Mouse (Mus musculus) kidney, embryonic 16.5 days (tissue): ENCODE data around the gene Hacl1. TPM values are rescaled to one million over a fixed set of nuclear protein-coding genes. Genes with fewer than 3 reads are reported as not detected.

Source experiments
- ATAC-seq: fragments of 200-750 bp; cut with Nextera tagmentation; 2 replicates; pipeline ENCODE4 v1.8.0; 2017; ENCODE audit warnings: moderate TSS enrichment; ENCODE audit not compliant: low FRiP score, low TSS enrichment
- H3K27ac ChIP-seq: fragments of 300-500 bp; sonication (generic); 2 replicates; pipeline ENCODE4 v1.5.1; 2014; ENCODE audit warnings: low read length
- H3K27me3 ChIP-seq: fragments of 300-500 bp; sonication (generic); 2 replicates; pipeline ENCODE4 v1.6.1; 2014; ENCODE audit warnings: low read length, control low read depth, mixed read lengths; ENCODE audit not compliant: insufficient read depth
- H3K36me3 ChIP-seq: fragments of 300-500 bp; sonication (generic); 2 replicates; pipeline ENCODE4 v1.6.1; 2014; ENCODE audit warnings: low read length, control low read depth, mixed read lengths; ENCODE audit not compliant: insufficient read depth
- H3K4me1 ChIP-seq: fragments of 300-500 bp; sonication (generic); 2 replicates; pipeline ENCODE4 v1.6.1; 2014; ENCODE audit warnings: low read length, control low read depth, mixed read lengths; ENCODE audit not compliant: insufficient read depth
- H3K4me2 ChIP-seq: fragments of 300-500 bp; sonication (generic); replicated peaks from 2 replicates; pipeline ENCODE4 v1.6.1; 2014; ENCODE audit warnings: low read depth, low read length
- H3K4me3 ChIP-seq: fragments of 300-500 bp; sonication (generic); 2 replicates; pipeline ENCODE4 v1.5.1; 2014; ENCODE audit warnings: mild to moderate bottlenecking, low read length
- H3K9ac ChIP-seq: fragments of 300-500 bp; sonication (generic); replicated peaks from 2 replicates; pipeline ENCODE4 v1.6.1; 2014; ENCODE audit warnings: low read length
- H3K9me3 ChIP-seq: fragments of 300-500 bp; sonication (generic); 2 replicates; pipeline ENCODE4 v1.6.1; 2016; ENCODE audit warnings: low read length, control low read depth
- WGBS: fragments of 180-500 bp; shearing (Covaris S2); extraction: QIAGEN DNeasy Blood & Tissue Kit; methylation state at CpG from one replicate; pipeline ENCODE4 v1.1.7; 2014; 5-methylcytosine and 5-hydroxymethylcytosine counted together
- polyA plus RNA-seq: library from polyadenylated mRNA; unstranded; fragments of >200 nt; fragmentation: Nextera tagmentation; extraction: Ambion mirVana; gene quantifications from 2 replicates; pipeline ENCODE4 v1.2.1, GENCODE M21; 2015

The Hacl1 gene
- polyA plus RNA-seq, 1 experiment from 2014 or later, result 39.3 TPM

DNA sequence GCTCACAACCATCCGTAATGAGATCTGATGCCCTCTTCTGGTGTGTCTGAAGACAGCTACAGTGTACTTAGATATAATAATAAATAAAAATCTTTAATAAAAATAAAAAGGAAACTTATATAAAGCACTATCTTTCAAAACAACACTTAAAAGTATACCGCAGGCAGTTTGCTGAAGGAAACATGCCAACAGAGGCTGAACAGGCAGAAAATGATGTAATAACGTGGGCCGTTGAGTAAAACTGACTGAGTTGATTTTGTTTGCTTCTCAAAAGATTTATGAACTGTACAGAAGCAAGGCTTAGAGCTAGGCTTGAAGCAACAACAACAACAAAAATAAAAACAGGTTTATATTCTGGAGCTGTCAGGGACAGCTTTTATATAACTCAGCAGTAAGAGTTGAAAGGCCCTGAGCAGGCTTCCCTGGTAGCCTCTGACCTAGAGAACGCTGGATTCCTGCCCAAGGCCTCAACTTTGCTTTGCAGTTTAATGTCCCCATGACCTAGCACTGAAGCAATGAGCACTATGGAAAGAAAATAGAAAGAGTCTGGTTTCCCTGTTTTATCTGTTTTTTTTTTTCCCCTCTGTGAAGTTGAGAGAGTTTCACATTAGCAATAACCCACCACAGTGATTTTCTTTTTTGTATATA lies 3.2 kb upstream of the Hacl1 start:
- Histone ChIP-seq H3K36me3 (no peaks in the 10 kb centered on the region; the same call in 1 of the 2 replicates), H3K4me3 (no peak overlapping the region), H3K4me1 (peaks cover 11% of the 10 kb centered on the region), H3K27me3 (no peaks in the 10 kb centered on the region), H3K4me2 (no peak overlapping the region), H3K9me3 (no peaks in the 10 kb centered on the region), H3K9ac (no peak overlapping the region), H3K27ac (no peak overlapping the region)
- ATAC-seq, result no peak
- WGBS, result 69% methylated on average over 5 of the region's 5 CpGs

DNA sequence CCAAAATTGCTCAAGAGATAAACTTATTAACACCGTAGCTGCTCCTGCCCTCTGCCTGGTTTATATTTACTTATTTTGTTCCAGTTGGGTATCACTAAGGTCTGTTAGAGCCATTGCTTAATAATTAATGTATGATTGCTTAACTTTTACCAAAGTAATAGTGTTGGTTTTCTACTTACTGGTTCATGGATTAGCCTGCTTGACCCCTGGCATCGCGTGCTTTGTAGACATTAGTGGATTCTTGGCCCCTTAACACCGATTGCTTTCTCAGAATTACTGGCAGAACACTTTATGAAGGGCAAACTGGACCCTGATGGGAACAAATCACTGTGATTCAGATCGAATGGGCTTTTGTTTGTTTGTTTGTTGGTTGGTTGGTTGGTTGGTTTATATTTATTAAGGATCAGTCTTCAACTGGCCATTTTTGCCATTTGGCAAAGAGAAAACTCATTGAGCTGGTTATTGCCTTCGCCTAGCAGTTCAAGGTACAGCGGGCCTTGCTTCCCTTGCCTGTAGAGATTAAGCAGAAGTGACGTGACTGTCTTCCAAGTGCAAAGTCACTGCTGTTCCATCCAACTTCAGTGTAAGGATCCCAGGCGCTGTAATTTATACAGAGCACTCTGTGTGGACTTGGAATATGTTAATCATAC lies 545 bp upstream of the Hacl1 start:
- Histone ChIP-seq H3K9me3 (no peaks in the 10 kb centered on the region), H3K27ac (peak overlapping the region; percentile 94), H3K4me3 (peak overlapping the region; percentile 74), H3K9ac (peak overlapping the region; percentile 67), H3K4me1 (peaks cover 11% of the 10 kb centered on the region), H3K4me2 (peak overlapping the region; percentile 60), H3K36me3 (no peaks in the 10 kb centered on the region; the same call in 1 of the 2 replicates), H3K27me3 (no peaks in the 10 kb centered on the region)
- peak; percentile 21; the same call in 1 of the 2 replicates for ATAC-seq
- 63% methylated on average over 9 of the region's 9 CpGs for WGBS

DNA sequence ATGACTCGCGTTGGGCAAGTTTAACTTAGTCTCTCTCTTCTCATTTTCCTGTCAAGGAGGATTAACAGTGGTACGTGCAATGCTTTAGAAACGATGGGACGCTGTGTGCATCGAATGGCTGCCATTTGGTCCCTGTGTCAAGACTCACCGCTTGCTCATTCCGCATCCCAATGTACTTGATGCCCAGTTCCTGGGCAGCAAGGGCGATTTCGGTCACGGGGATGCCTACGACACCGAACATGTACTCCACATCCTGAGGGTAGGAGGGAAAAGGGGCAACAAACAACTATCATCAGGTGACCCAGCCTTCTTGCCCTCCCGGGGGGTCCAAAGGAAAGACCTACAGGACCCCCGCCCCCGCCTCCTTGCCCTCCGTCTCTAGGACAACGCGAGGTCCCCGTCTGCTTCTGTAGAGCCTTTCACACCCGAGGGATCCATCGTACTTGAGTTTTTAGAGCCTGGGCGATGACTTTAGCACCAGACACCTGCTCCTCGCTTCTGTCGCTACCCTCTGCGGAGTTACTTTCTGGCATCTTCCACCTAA lies 668 bp downstream of the Hacl1 start, which contains the start of gene Gm49387:
Gm49387 (minus strand) TSS at position 533 of the 544 bp plus-strand sequence.
- peaks cover 11% of the 10 kb centered on the region for H3K4me1 ChIP-seq
- no peaks in the 10 kb centered on the region for H3K9me3 ChIP-seq
- H3K27me3 ChIP-seq, result no peaks in the 10 kb centered on the region
- peak within 1 kb of the TSS; percentile 94 for H3K27ac ChIP-seq
- no peaks in the 10 kb centered on the region; the same call in 1 of the 2 replicates for H3K36me3 ChIP-seq
- WGBS, result 2% methylated on average over 26 of the region's 26 CpGs
- peak within 1 kb of the TSS; percentile 60 for H3K4me2 ChIP-seq
- ATAC-seq, result peak; percentile 57
- H3K9ac ChIP-seq, result peak within 1 kb of the TSS; percentile 67
- H3K4me3 ChIP-seq, result peak within 1 kb of the TSS; percentile 74

DNA sequence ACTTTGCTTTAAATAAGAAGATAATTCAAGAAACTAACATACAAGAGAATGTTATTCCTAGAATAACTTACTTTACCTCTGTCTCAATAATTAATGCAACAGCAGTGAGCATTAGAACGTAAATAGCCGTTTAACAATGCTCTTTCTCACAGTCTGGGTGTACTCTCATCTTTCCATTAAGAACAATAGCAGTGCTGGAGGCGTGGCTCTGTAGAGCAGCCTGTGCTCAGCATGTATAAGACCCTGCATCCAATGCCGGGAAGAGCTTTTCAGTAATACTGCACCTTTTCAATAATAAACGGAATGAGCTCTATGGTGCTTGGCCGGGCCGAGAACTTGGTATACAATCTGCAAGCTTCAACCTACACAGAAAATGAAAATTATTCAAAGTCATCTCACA lies 10.4 kb downstream of the Hacl1 start:
- Histone ChIP-seq H3K36me3 (no peaks in the 10 kb centered on the region), H3K4me3 (no peak overlapping the region), H3K9me3 (no peaks in the 10 kb centered on the region), H3K27ac (no peak overlapping the region), H3K4me1 (no peaks in the 10 kb centered on the region), H3K27me3 (no peaks in the 10 kb centered on the region), H3K4me2 (no peak overlapping the region), H3K9ac (no peak overlapping the region)
- ATAC-seq, result no peak
- 79% methylated on average over 7 of the region's 7 CpGs for WGBS

DNA sequence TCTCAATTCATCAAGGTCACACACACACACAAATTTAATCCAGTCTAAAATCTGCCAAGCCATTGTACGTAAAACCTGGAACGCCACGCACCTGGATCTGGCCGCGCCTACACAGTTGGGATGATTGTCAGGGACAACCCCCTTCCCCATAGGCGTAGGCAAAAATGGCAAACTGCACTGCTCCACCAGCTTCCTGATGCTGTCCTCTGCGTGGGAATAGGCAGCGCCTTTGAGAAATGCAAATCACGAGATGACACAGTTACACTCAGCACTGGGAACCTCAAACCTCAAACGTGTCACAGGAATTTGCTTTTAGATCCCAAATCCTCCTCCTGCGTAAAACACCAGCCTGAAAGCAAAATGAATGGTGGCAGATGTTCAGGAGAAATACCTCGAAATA lies 18.3 kb downstream of the Hacl1 start:
- Histone ChIP-seq H3K36me3 (no peaks in the 10 kb centered on the region), H3K27me3 (no peaks in the 10 kb centered on the region), H3K27ac (no peak overlapping the region), H3K4me3 (no peak overlapping the region), H3K4me2 (no peak overlapping the region), H3K9me3 (no peaks in the 10 kb centered on the region), H3K4me1 (no peaks in the 10 kb centered on the region), H3K9ac (no peak overlapping the region)
- ATAC-seq, result no peak
- WGBS, result 83% methylated on average over 12 of the region's 12 CpGs

- no peaks in the 10 kb centered on the region for H3K36me3 ChIP-seq
- 77% methylated on average over 9 of the region's 9 CpGs for WGBS
- no peak overlapping the region for H3K9ac ChIP-seq
- H3K4me2 ChIP-seq, result no peak overlapping the region
- ATAC-seq, result no peak
- no peak overlapping the region for H3K4me3 ChIP-seq
- H3K27ac ChIP-seq, result no peak overlapping the region
- no peaks in the 10 kb centered on the region for H3K4me1 ChIP-seq
- H3K9me3 ChIP-seq, result no peaks in the 10 kb centered on the region
- no peaks in the 10 kb centered on the region for H3K27me3 ChIP-seq
Observed at GRCm38 (mm10) chr14:31620591-31621223, 20.4 kb downstream of the Hacl1 start.

GRCm38 (mm10) chr14:31617997-31618396 lies 23.1 kb downstream of the Hacl1 start:
- WGBS, result 86% methylated on average over 3 of the region's 3 CpGs
- H3K4me2 ChIP-seq, result no peak overlapping the region
- H3K4me3 ChIP-seq, result no peak overlapping the region
- 0 out of 2 replicates have a peak, but pooled peaks cover 4% of the 10 kb centered on the region for H3K36me3 ChIP-seq
- H3K27ac ChIP-seq, result no peak overlapping the region
- ATAC-seq, result no peak
- no peaks in the 10 kb centered on the region for H3K9me3 ChIP-seq
- H3K27me3 ChIP-seq, result no peaks in the 10 kb centered on the region
- peaks cover 3% of the 10 kb centered on the region; the same call in 1 of the 2 replicates for H3K4me1 ChIP-seq
- H3K9ac ChIP-seq, result no peak overlapping the region

- no peak overlapping the region for H3K4me2 ChIP-seq
- WGBS, result 88% methylated on average over 9 of the region's 9 CpGs
- H3K27me3 ChIP-seq, result no peaks in the 10 kb centered on the region
- no peak overlapping the region for H3K9ac ChIP-seq
- H3K4me3 ChIP-seq, result no peak overlapping the region
- no peak overlapping the region for H3K27ac ChIP-seq
- H3K4me1 ChIP-seq, result peaks cover 3% of the 10 kb centered on the region; the same call in 1 of the 2 replicates
- no peaks in the 10 kb centered on the region for H3K9me3 ChIP-seq
- ATAC-seq, result no peak
- 0 out of 2 replicates have a peak, but pooled peaks cover 4% of the 10 kb centered on the region for H3K36me3 ChIP-seq
Observed at GRCm38 (mm10) chr14:31617204-31617603, 23.9 kb downstream of the Hacl1 start.

GRCm38 (mm10) chr14:31613671-31614070 lies 27.4 kb downstream of the Hacl1 start:
- no peak overlapping the region for H3K27ac ChIP-seq
- no peak for ATAC-seq
- H3K4me3 ChIP-seq, result no peak overlapping the region
- H3K36me3 ChIP-seq, result 0 out of 2 replicates have a peak, but pooled peaks cover 4% of the 10 kb centered on the region
- no peaks in the 10 kb centered on the region for H3K27me3 ChIP-seq
- H3K4me2 ChIP-seq, result no peak overlapping the region
- H3K9ac ChIP-seq, result no peak overlapping the region
- H3K9me3 ChIP-seq, result no peaks in the 10 kb centered on the region
- H3K4me1 ChIP-seq, result peaks cover 3% of the 10 kb centered on the region; the same call in 1 of the 2 replicates
- 88% methylated on average over 5 of the region's 5 CpGs for WGBS
